Mouse (Mus musculus): ENCODE results near the gene Tmco4. TPM values are rescaled to one million over a fixed set of nuclear protein-coding genes. Genes with fewer than 3 reads are reported as not detected.

Tmco4 gene
- total and polyA plus RNA-seq, 3 experiments, result 8.4 to 11.7 (median 9.2) TPM

GRCm38 (mm10) chr4:139055336-139055735, 82.6 kb downstream of the Tmco4 start:
- peak in 1 of 2 experiments; percentile 48 for DNase-seq

GRCm38 (mm10) chr4:139055744-139056143, 83.1 kb downstream of the Tmco4 start:
- Histone ChIP-seq H3K4me1 (ENCODE audit: control insufficient read depth, insufficient read depth, low read length) (peaks cover 2% of the 10 kb centered on the region; the same call in 1 of the 2 replicates), H3K79me2 (replicated peaks; ENCODE audit: control insufficient read depth, insufficient read depth, low read length) (no peaks in the 10 kb centered on the region), H3K9ac (ENCODE audit: low read depth, low read length) (no peak overlapping the region), H3K36me3 (ENCODE audit: control insufficient read depth, insufficient read depth, low read length) (no peaks in the 10 kb centered on the region), H3K4me3 (no peak overlapping the region), H3K27ac (no peak overlapping the region), H3K27me3 (ENCODE audit: control insufficient read depth, insufficient read depth, low read length) (no peaks in the 10 kb centered on the region)
- WGBS, result 83% methylated on average over 3 of the region's 3 CpGs
- no peak for DNase-seq
- intact Hi-C loops (cut with DNase I), result no loop called here
- TF ChIP-seq EP300 (IDR thresholded peaks at IDR 0.05; ENCODE audit: insufficient read depth, low read depth, low read length) (no peak), POLR2A (IDR thresholded peaks at IDR 0.05; ENCODE audit: insufficient read depth, low read depth, low read length) (no peak), CTCF (IDR thresholded peaks at IDR 0.05) (no peak)

More at GRCm38 (mm10) chr4:139055336-139055735, 82.6 kb downstream of the Tmco4 start:
- Histone ChIP-seq H3K9ac (ENCODE audit: low read depth, low read length) (no peak overlapping the region), H3K27me3 (ENCODE audit: control insufficient read depth, insufficient read depth, low read length) (no peaks in the 10 kb centered on the region), H3K79me2 (replicated peaks; ENCODE audit: control insufficient read depth, insufficient read depth, low read length) (no peaks in the 10 kb centered on the region), H3K36me3 (ENCODE audit: control insufficient read depth, insufficient read depth, low read length) (no peaks in the 10 kb centered on the region), H3K27ac (no peak overlapping the region), H3K4me3 (no peak overlapping the region), H3K4me1 (ENCODE audit: control insufficient read depth, insufficient read depth, low read length) (peaks cover 2% of the 10 kb centered on the region; the same call in 1 of the 2 replicates)
- TF ChIP-seq EP300 (IDR thresholded peaks at IDR 0.05; ENCODE audit: insufficient read depth, low read depth, low read length), result no peak
- TF ChIP-seq POLR2A (IDR thresholded peaks at IDR 0.05; ENCODE audit: insufficient read depth, low read depth, low read length), result no peak
- TF ChIP-seq CTCF (IDR thresholded peaks at IDR 0.05), result no peak
- intact Hi-C loops (cut with DNase I), result no loop called here
- WGBS, result 67% methylated on average over 4 of the region's 4 CpGs

- WGBS, result 77% methylated on average over 5 of the region's 5 CpGs
- TF ChIP-seq CTCF (IDR thresholded peaks at IDR 0.05), result no peak
- TF ChIP-seq POLR2A (IDR thresholded peaks at IDR 0.05; ENCODE audit: insufficient read depth, low read depth, low read length), result no peak
- TF ChIP-seq EP300 (IDR thresholded peaks at IDR 0.05; ENCODE audit: insufficient read depth, low read depth, low read length), result no peak
- Histone ChIP-seq H3K79me2 (replicated peaks; ENCODE audit: control insufficient read depth, insufficient read depth, low read length) (no peaks in the 10 kb centered on the region), H3K27me3 (ENCODE audit: control insufficient read depth, insufficient read depth, low read length) (no peaks in the 10 kb centered on the region), H3K4me1 (ENCODE audit: control insufficient read depth, insufficient read depth, low read length) (peaks cover 2% of the 10 kb centered on the region; the same call in 1 of the 2 replicates), H3K36me3 (ENCODE audit: control insufficient read depth, insufficient read depth, low read length) (no peaks in the 10 kb centered on the region), H3K4me3 (no peak overlapping the region), H3K9ac (ENCODE audit: low read depth, low read length) (no peak overlapping the region), H3K27ac (no peak overlapping the region)
- no peak for DNase-seq
- intact Hi-C loops (cut with DNase I), result no loop called here
Measured at GRCm38 (mm10) chr4:139057291-139057690, 84.6 kb downstream of the Tmco4 start.

GRCm38 (mm10) chr4:139058029-139058428, 85.3 kb downstream of the Tmco4 start:
- H3K79me2 ChIP-seq (replicated peaks; ENCODE audit: control insufficient read depth, insufficient read depth, low read length), result no peaks in the 10 kb centered on the region
- no peak overlapping the region for H3K4me3 ChIP-seq
- H3K27ac ChIP-seq, result no peak overlapping the region
- peaks cover 2% of the 10 kb centered on the region; the same call in 1 of the 2 replicates for H3K4me1 ChIP-seq (ENCODE audit: control insufficient read depth, insufficient read depth, low read length)
- DNase-seq, result no peak
- no peak overlapping the region for H3K9ac ChIP-seq (ENCODE audit: low read depth, low read length)
- TF ChIP-seq CTCF (IDR thresholded peaks at IDR 0.05) (no peak), EP300 (IDR thresholded peaks at IDR 0.05; ENCODE audit: insufficient read depth, low read depth, low read length) (no peak), POLR2A (IDR thresholded peaks at IDR 0.05; ENCODE audit: insufficient read depth, low read depth, low read length) (no peak)
- WGBS, result 86% methylated on average over 5 of the region's 5 CpGs
- H3K36me3 ChIP-seq (ENCODE audit: control insufficient read depth, insufficient read depth, low read length), result no peaks in the 10 kb centered on the region
- intact Hi-C loops (cut with DNase I), result no loop called here
- H3K27me3 ChIP-seq (ENCODE audit: control insufficient read depth, insufficient read depth, low read length), result no peaks in the 10 kb centered on the region

DNA sequence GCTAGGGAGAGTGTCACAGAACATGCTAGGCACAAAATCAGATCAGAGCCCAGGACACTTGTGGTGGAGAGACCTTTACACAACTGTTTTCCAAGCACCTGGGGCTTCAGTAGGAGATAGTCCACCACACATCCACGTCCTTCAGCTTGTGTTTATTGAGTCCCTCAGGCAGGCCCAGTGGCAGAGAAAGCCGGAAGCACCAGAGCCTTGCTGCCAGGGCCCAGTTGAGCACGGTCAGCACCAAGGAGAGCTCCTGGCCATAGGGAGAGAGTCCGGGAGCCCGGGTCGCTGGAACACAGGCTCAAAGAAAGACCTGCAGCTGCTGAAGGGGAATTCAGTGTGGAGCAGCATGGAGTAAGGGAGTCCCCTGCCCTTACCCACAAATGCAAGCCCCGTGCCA, 86.9 kb downstream of the Tmco4 start:
- intact Hi-C loops (cut with DNase I), result no loop called here
- H3K9ac ChIP-seq (ENCODE audit: low read depth, low read length), result no peak overlapping the region
- H3K36me3 ChIP-seq (ENCODE audit: control insufficient read depth, insufficient read depth, low read length), result no peaks in the 10 kb centered on the region
- no peaks in the 10 kb centered on the region for H3K79me2 ChIP-seq (replicated peaks; ENCODE audit: control insufficient read depth, insufficient read depth, low read length)
- 13% methylated on average over 7 of the region's 7 CpGs for WGBS
- peaks cover 2% of the 10 kb centered on the region; the same call in 1 of the 2 replicates for H3K4me1 ChIP-seq (ENCODE audit: control insufficient read depth, insufficient read depth, low read length)
- no peak overlapping the region for H3K27ac ChIP-seq
- TF ChIP-seq CTCF (IDR thresholded peaks at IDR 0.05) (no peak), EP300 (IDR thresholded peaks at IDR 0.05; ENCODE audit: insufficient read depth, low read depth, low read length) (no peak), POLR2A (IDR thresholded peaks at IDR 0.05; ENCODE audit: insufficient read depth, low read depth, low read length) (no peak)
- H3K4me3 ChIP-seq, result no peak overlapping the region
- no peaks in the 10 kb centered on the region for H3K27me3 ChIP-seq (ENCODE audit: control insufficient read depth, insufficient read depth, low read length)
- DNase-seq, result peak in 1 of 2 experiments; percentile 32

- no peaks in the 10 kb centered on the region for H3K4me1 ChIP-seq (ENCODE audit: control insufficient read depth, insufficient read depth, low read length)
- WGBS, result 82% methylated on average over 5 of the region's 5 CpGs
- intact Hi-C loops (cut with DNase I), result no loop called here
- no peak overlapping the region for H3K27ac ChIP-seq
- TF ChIP-seq POLR2A (IDR thresholded peaks at IDR 0.05; ENCODE audit: insufficient read depth, low read depth, low read length), result no peak
- no peak for TF ChIP-seq EP300 (IDR thresholded peaks at IDR 0.05; ENCODE audit: insufficient read depth, low read depth, low read length)
- TF ChIP-seq CTCF (IDR thresholded peaks at IDR 0.05), result no peak
- H3K9ac ChIP-seq (ENCODE audit: low read depth, low read length), result no peak overlapping the region
- DNase-seq, result no peak
- H3K27me3 ChIP-seq (ENCODE audit: control insufficient read depth, insufficient read depth, low read length), result no peaks in the 10 kb centered on the region
- no peak overlapping the region for H3K4me3 ChIP-seq
- H3K36me3 ChIP-seq (ENCODE audit: control insufficient read depth, insufficient read depth, low read length), result no peaks in the 10 kb centered on the region
- H3K79me2 ChIP-seq (replicated peaks; ENCODE audit: control insufficient read depth, insufficient read depth, low read length), result no peaks in the 10 kb centered on the region
Measured at GRCm38 (mm10) chr4:139064831-139065230, 92.1 kb downstream of the Tmco4 start.
